Mouse (Mus musculus): ENCODE data around the gene Plxna4. TPM values are rescaled to one million over a fixed set of nuclear protein-coding genes. Genes with fewer than 3 reads are reported as not detected.

Gene Plxna4
- polyA plus RNA-seq, 1 experiment from 2014 or later = 3.6 TPM

DNA sequence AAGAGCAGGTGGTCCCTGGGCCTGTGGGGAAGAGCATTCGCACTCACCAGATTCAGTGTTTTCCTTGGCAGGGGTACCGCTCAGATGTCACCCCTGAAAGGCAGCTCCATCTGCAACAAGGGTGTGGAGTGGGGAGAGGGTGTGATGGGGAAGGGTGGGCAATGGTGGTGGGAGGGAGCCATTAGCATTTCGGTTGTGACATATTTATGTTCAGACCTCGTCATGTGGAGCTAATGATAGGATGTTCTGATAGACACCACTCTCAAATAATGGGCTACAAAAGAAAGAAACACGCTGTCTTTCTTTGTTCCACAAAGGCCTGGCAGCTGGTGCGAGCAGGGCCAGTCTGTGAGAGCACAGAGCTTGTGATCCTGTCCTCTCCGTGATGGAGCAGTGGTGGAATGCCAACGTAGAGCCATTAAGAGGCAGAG, 214.0 kb downstream of the Plxna4 start:
- ATAC-seq (ENCODE audit: low FRiP score) = no peak

DNA sequence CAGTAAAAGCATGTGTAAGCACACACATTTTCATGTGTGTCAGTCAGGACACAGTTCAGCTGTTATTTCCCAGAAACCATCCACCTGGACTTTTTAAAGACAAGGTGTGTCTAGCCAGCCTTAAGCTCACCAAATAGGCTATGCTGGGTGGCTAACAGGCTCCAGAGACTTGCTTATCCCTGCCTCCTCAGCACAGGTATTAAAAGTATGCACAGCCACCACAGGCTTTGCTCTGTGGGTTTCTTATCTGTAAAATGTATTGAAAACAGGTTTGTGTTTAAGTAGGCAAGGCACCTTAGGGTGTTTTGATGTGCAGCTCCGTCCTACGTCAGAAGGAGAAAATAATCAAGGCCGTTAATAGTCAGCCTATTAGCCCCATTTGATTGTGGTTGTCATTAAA, 218.9 kb downstream of the Plxna4 start:
- WGBS = 82% methylated on average over 3 of the region's 3 CpGs
- no peak overlapping the region for H3K27ac ChIP-seq (ENCODE audit: low read depth, low read length)
- H3K4me1 ChIP-seq (ENCODE audit: control insufficient read depth, insufficient read depth, low read length) = no peaks in the 10 kb centered on the region
- ATAC-seq (ENCODE audit: low FRiP score) (no peak), DNase-seq (ENCODE audit: low spot score, missing footprints) (peak; percentile 59)
- H3K4me3 ChIP-seq (ENCODE audit: low read depth, low read length) = no peak overlapping the region
- no peaks in the 10 kb centered on the region for H3K27me3 ChIP-seq (ENCODE audit: control insufficient read depth, insufficient read depth, low read length)
- no peak overlapping the region for H3K9ac ChIP-seq (ENCODE audit: low read length)
- no peak overlapping the region for H3K4me2 ChIP-seq
- H3K9me3 ChIP-seq (ENCODE audit: control insufficient read depth, low read length) = no peaks in the 10 kb centered on the region
- no peaks in the 10 kb centered on the region for H3K36me3 ChIP-seq (ENCODE audit: control insufficient read depth, insufficient read depth, low read length)

More for the DNA sequence above, 214.0 kb downstream of the Plxna4 start:
- Histone ChIP-seq H3K4me3 (ENCODE audit: low read depth, low read length) (no peak overlapping the region), H3K9ac (ENCODE audit: low read length) (no peak overlapping the region), H3K4me1 (ENCODE audit: control insufficient read depth, insufficient read depth, low read length) (no peaks in the 10 kb centered on the region), H3K9me3 (ENCODE audit: control insufficient read depth, low read length) (no peaks in the 10 kb centered on the region), H3K27ac (ENCODE audit: low read depth, low read length) (no peak overlapping the region), H3K4me2 (no peak overlapping the region), H3K36me3 (ENCODE audit: control insufficient read depth, insufficient read depth, low read length) (no peaks in the 10 kb centered on the region), H3K27me3 (ENCODE audit: control insufficient read depth, insufficient read depth, low read length) (no peaks in the 10 kb centered on the region)
- DNase-seq (ENCODE audit: low spot score, missing footprints) = peak; percentile 78
- 89% methylated on average over 8 of the region's 8 CpGs for whole genome bisulfite sequencing

DNA sequence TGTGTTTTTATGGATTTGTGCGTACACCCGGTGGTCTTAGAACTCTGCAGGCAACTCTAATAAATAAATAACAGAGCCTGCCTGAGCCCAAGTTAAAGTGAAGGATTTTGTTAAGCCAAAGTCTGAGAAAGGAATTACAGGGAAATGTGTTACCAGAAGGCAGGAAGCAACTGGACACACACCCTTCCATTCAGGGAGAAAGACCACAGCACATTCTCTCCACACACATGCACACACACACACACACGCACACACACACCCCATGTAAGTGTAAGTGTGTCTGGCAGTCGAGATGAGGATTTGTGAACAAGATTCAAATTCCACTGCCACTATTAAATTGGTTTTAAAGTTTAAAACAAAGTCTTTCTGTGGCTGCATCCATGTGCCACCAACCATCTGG, 219.6 kb downstream of the Plxna4 start:
- 71% methylated on average over 4 of the region's 4 CpGs for WGBS
- no peak for ATAC-seq (ENCODE audit: low FRiP score)

DNA sequence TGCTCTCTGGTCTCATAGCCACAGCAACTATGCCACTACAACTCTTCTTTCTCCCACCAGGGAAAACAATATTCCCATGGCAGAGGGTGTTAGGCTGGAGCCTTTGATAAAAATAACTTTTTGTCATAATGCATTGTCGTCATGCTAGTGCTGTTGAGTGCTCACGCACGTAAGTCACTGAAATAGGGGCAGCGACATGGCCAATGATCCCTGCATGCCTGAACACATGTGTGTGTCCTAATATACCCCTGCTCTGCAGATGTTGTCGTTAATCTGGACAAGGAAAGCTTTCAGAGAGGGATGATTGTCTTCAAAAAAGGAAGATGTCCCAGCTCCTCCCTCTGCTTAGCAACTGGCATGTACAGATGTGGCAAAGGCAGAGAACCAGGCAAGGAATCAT, 223.1 kb downstream of the Plxna4 start:
- H3K4me1 ChIP-seq (ENCODE audit: control insufficient read depth, insufficient read depth, low read length) = no peaks in the 10 kb centered on the region
- H3K4me2 ChIP-seq = no peak overlapping the region
- DNase-seq (ENCODE audit: low spot score, missing footprints) = no peak
- no peaks in the 10 kb centered on the region for H3K36me3 ChIP-seq (ENCODE audit: control insufficient read depth, insufficient read depth, low read length)
- no peak overlapping the region for H3K9ac ChIP-seq (ENCODE audit: low read length)
- no peak overlapping the region for H3K4me3 ChIP-seq (ENCODE audit: low read depth, low read length)
- no peak overlapping the region for H3K27ac ChIP-seq (ENCODE audit: low read depth, low read length)
- WGBS = 90% methylated on average over 5 of the region's 5 CpGs
- no peak for ATAC-seq (ENCODE audit: low FRiP score)
- no peaks in the 10 kb centered on the region for H3K9me3 ChIP-seq (ENCODE audit: control insufficient read depth, low read length)
- no peaks in the 10 kb centered on the region for H3K27me3 ChIP-seq (ENCODE audit: control insufficient read depth, insufficient read depth, low read length)

More for the DNA sequence above, 219.6 kb downstream of the Plxna4 start:
- Histone ChIP-seq H3K4me1 (ENCODE audit: control insufficient read depth, insufficient read depth, low read length) (no peaks in the 10 kb centered on the region), H3K4me2 (no peak overlapping the region), H3K4me3 (ENCODE audit: low read depth, low read length) (no peak overlapping the region), H3K27me3 (ENCODE audit: control insufficient read depth, insufficient read depth, low read length) (no peaks in the 10 kb centered on the region), H3K36me3 (ENCODE audit: control insufficient read depth, insufficient read depth, low read length) (no peaks in the 10 kb centered on the region), H3K9me3 (ENCODE audit: control insufficient read depth, low read length) (no peaks in the 10 kb centered on the region), H3K27ac (ENCODE audit: low read depth, low read length) (no peak overlapping the region), H3K9ac (ENCODE audit: low read length) (no peak overlapping the region)
- DNase-seq (ENCODE audit: low spot score, missing footprints) = peak; percentile 75

DNA sequence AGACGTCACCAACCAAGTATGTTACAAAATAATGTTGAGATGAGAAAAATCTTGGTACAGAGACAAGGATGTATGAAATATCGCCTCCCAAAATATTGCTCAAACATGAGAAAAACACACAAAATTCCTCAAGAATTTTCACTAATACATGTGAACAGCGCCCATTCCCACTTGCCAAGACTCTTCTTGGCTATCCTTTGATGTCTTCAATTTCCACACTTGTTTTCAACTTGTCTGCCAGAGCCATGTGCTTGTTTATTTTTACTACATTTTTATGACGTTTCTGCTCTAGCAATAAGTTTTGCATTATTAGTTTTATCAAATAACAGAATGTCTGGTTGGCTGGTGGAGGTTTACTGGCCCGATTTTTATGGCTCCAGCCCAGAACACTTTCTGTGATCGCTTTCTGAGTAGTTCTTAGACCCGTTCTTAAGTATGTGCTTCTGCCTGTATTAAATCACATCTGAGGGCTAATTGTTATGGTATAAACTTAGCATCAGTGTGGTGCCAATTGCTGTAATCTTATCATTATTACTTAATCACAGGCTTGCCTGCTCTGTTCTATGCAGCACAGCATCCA, 224.4 kb downstream of the Plxna4 start:
- H3K9ac ChIP-seq (ENCODE audit: low read length) = no peak overlapping the region
- H3K4me1 ChIP-seq (ENCODE audit: control insufficient read depth, insufficient read depth, low read length) = no peaks in the 10 kb centered on the region
- no peaks in the 10 kb centered on the region for H3K27me3 ChIP-seq (ENCODE audit: control insufficient read depth, insufficient read depth, low read length)
- no peak for ATAC-seq (ENCODE audit: low FRiP score)
- H3K4me3 ChIP-seq (ENCODE audit: low read depth, low read length) = no peak overlapping the region
- no peak overlapping the region for H3K27ac ChIP-seq (ENCODE audit: low read depth, low read length)
- DNase-seq (ENCODE audit: low spot score, missing footprints) = no peak
- 90% methylated on average over 7 of the region's 7 CpGs for WGBS
- no peaks in the 10 kb centered on the region for H3K36me3 ChIP-seq (ENCODE audit: control insufficient read depth, insufficient read depth, low read length)
- no peak overlapping the region for H3K4me2 ChIP-seq
- no peaks in the 10 kb centered on the region for H3K9me3 ChIP-seq (ENCODE audit: control insufficient read depth, low read length)

DNA sequence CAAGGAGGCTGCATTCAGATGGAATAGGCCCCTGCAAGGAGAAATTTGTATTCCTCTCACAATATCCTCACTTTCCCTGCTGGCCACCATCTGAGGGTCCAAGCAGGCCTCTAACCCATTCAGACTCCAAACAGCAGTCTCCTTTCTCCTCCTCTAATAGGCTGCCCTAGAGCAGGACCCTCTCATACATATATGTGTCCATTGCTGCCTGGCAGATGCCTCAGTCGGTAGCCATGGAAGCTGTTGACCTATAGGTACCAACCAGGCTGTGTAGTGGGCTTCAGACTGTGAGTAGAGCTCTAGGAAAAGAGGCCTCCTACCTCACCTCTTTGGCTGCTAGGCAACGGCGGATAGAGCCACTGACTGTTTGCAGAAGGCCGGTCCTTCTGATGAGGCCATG, 225.6 kb downstream of the Plxna4 start:
- no peak overlapping the region for H3K9ac ChIP-seq (ENCODE audit: low read length)
- 74% methylated on average over 4 of the region's 4 CpGs for WGBS
- no peak overlapping the region for H3K4me2 ChIP-seq
- no peaks in the 10 kb centered on the region for H3K4me1 ChIP-seq (ENCODE audit: control insufficient read depth, insufficient read depth, low read length)
- H3K36me3 ChIP-seq (ENCODE audit: control insufficient read depth, insufficient read depth, low read length) = no peaks in the 10 kb centered on the region
- H3K4me3 ChIP-seq (ENCODE audit: low read depth, low read length) = no peak overlapping the region
- H3K27ac ChIP-seq (ENCODE audit: low read depth, low read length) = no peak overlapping the region
- no peaks in the 10 kb centered on the region for H3K9me3 ChIP-seq (ENCODE audit: control insufficient read depth, low read length)
- ATAC-seq (ENCODE audit: low FRiP score) (peak; percentile 55; the same call in 1 of the 2 replicates), DNase-seq (ENCODE audit: low spot score, missing footprints) (no peak)
- no peaks in the 10 kb centered on the region for H3K27me3 ChIP-seq (ENCODE audit: control insufficient read depth, insufficient read depth, low read length)

DNA sequence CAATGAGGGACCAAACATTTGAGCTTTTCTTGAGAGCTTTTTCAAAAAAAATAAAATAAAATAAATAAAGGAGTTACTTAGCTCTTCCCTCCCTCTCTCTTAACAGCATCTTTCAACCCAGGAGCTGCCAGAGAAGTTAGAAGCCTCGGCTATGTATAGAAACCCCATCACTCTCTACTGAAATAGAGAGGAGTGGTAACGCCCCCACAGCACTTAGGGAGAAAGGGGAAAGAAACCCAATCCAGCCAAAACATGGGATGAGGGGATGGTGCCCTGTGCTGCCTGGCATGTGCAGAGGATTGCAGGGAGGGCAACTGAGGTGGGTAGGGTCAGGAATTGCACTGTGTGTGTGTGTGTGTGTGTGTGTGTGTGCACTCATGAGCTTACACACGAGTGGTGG, 228.3 kb downstream of the Plxna4 start:
- ATAC-seq (ENCODE audit: low FRiP score) = no peak
- Histone ChIP-seq H3K9ac (ENCODE audit: low read length) (no peak overlapping the region), H3K36me3 (ENCODE audit: control insufficient read depth, insufficient read depth, low read length) (no peaks in the 10 kb centered on the region), H3K4me1 (ENCODE audit: control insufficient read depth, insufficient read depth, low read length) (no peaks in the 10 kb centered on the region), H3K4me3 (ENCODE audit: low read depth, low read length) (no peak overlapping the region), H3K9me3 (ENCODE audit: control insufficient read depth, low read length) (no peaks in the 10 kb centered on the region), H3K27me3 (ENCODE audit: control insufficient read depth, insufficient read depth, low read length) (no peaks in the 10 kb centered on the region), H3K4me2 (no peak overlapping the region), H3K27ac (ENCODE audit: low read depth, low read length) (no peak overlapping the region)
- DNase-seq (ENCODE audit: low spot score, missing footprints) = no peak
- 77% methylated on average over 3 of the region's 3 CpGs for WGBS

DNA sequence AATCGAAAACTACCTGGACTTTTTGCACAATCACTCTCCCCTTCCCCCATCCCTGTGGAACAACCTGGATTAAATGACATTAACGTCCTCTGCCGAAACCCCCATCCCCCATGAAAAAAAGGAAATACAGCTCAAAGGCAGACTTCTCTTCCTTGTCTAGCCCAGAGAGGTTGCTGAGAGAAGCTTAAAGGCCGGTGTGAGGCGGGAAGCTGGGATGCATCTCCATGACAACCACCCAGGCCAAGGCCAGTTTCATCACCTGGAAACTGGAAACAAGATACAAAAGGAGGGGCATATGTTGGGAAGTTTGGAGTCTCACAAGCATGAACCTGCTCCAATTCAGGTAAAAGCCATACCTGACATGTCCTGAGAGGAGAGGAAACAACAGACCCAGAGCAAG, 230.5 kb downstream of the Plxna4 start:
- H3K9ac ChIP-seq (ENCODE audit: low read length) = no peak overlapping the region
- H3K4me1 ChIP-seq (ENCODE audit: control insufficient read depth, insufficient read depth, low read length) = no peaks in the 10 kb centered on the region
- H3K27me3 ChIP-seq (ENCODE audit: control insufficient read depth, insufficient read depth, low read length) = no peaks in the 10 kb centered on the region
- no peak overlapping the region for H3K4me3 ChIP-seq (ENCODE audit: low read depth, low read length)
- no peaks in the 10 kb centered on the region for H3K36me3 ChIP-seq (ENCODE audit: control insufficient read depth, insufficient read depth, low read length)
- no peak overlapping the region for H3K4me2 ChIP-seq
- ATAC-seq (ENCODE audit: low FRiP score) (no peak), DNase-seq (ENCODE audit: low spot score, missing footprints) (no peak)
- 75% methylated on average over 5 of the region's 5 CpGs for WGBS
- H3K27ac ChIP-seq (ENCODE audit: low read depth, low read length) = no peak overlapping the region
- no peaks in the 10 kb centered on the region for H3K9me3 ChIP-seq (ENCODE audit: control insufficient read depth, low read length)

DNA sequence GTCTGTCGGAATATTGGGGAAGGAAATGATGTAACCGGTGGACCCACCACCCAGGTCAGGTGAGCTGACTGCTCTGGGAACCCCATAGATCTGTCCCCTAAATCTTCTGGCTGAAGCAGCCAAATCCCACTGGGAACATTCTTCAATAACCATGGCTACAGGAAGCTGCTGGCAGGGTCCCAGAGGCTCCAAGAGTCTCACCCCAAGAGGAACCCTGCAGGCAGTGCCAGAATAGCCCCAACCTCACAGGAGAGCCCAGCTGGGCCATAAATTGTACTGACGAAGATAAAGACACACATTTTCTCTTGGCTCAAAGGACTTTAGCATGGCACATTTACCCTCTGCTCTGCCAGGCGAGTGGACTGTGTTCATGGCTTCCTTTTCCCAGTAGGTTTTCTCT, 232.4 kb downstream of the Plxna4 start:
- Histone ChIP-seq H3K4me2 (no peak overlapping the region), H3K27me3 (ENCODE audit: control insufficient read depth, insufficient read depth, low read length) (no peaks in the 10 kb centered on the region), H3K9me3 (ENCODE audit: control insufficient read depth, low read length) (no peaks in the 10 kb centered on the region), H3K27ac (ENCODE audit: low read depth, low read length) (no peak overlapping the region), H3K36me3 (ENCODE audit: control insufficient read depth, insufficient read depth, low read length) (no peaks in the 10 kb centered on the region), H3K4me3 (ENCODE audit: low read depth, low read length) (no peak overlapping the region), H3K4me1 (ENCODE audit: control insufficient read depth, insufficient read depth, low read length) (no peaks in the 10 kb centered on the region), H3K9ac (ENCODE audit: low read length) (no peak overlapping the region)
- DNase-seq (ENCODE audit: low spot score, missing footprints) (no peak), ATAC-seq (ENCODE audit: low FRiP score) (no peak)
- 85% methylated on average over 4 of the region's 4 CpGs for WGBS

Data from midbrain, embryonic 11.5 days (tissue).